Mouse (Mus musculus): ENCODE measurements around the gene Nmnat2.

The Nmnat2 gene

DNA sequence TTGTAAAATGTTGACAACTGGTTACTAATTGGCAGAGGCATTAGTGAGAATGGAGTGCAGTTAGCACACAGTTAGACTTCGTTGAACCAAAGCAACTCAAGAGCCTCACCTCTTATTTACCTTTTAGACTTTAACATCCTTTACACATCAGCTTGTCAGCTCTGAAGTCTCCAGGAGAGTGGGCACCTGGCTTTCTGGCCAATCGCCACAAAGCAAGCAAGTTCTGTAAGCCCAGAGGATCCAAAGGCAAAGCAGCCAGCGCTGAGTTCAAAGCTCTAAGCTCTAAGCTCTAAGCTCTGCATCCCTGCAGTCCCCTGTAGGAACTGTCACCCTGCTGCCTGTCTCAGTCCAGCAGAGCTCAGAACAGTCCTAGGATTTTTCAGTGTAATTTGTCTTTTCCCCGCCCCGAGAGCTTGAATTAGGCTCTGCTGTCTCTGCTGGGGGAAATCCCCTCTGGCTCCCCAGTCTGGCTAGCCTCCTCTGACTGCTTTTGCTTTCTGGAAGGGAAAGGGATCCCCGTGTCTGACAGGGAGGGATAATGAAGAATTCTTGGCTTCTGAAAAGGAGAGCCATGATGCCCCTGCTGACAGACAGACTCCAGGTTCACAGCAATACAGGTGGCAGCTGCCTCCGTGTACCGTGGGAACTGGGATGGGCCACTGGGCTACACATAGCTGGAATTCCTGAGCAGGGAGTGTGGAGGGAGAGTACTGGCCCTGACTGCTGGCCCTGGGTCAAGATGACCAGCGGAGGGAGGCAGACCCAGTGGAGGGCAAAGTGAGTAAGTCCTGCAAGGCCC is 136.8 kb downstream of the Nmnat2 start:
- in situ Hi-C loops (cut with MboI; ENCODE audit: low sequenced_read_pairs): no loop called here

DNA sequence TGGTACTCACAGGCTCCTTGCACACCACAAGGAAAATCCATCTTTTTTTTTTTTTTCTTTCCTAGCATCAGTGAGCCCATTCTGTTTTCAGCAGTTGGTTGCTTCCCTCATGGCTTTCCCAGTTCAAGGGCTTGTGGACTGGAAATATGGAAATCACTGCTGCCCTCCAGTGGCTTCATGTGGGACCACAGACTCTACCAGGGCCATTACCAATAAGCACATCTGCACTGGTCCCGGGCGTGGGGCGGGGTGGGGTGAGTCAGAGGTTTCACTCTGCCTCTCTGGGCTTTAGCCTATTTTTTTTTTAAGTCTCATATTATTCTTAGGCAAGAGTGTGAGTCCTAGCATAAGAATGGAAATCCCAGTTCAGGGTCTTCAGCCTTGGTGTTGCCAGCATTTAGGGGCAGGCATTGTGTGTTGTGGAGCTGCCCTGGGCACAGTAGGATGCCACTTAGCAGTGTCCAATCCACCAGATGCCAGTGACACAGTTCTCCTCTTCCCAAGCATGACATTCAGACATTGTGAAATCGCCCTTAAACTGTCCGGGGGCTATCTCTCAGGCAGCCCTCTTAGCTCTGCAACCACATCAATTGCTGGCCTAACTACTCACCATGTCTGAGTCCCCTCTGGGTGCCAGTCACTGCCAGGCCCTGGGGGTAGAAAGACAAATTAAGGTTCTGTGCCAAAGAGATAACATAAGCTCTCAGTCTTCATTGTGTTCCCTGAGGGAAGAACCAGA is 137.6 kb downstream of the Nmnat2 start:
- in situ Hi-C loops (cut with MboI; ENCODE audit: low sequenced_read_pairs): no loop called here

DNA sequence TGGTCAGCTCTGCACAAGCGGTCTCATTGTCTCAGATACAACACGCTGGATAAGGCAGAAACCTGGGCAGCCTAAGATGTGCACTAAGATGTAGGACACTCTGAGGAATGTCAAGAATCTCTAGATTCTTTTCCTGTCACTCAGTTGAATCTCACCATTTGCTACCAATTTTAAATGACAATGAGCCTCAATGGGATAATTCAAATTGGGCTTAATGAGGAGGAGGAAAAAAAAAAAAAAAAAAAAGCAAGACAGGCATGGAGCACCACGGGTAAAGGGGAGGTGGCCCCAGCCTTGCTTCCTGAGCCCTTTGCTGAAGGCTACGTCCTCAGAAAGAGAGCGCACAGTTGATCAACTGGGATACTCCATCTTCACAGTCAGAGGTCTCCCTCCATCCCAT is 138.4 kb downstream of the Nmnat2 start:
- in situ Hi-C loops (cut with MboI; ENCODE audit: low sequenced_read_pairs): no loop called here

DNA sequence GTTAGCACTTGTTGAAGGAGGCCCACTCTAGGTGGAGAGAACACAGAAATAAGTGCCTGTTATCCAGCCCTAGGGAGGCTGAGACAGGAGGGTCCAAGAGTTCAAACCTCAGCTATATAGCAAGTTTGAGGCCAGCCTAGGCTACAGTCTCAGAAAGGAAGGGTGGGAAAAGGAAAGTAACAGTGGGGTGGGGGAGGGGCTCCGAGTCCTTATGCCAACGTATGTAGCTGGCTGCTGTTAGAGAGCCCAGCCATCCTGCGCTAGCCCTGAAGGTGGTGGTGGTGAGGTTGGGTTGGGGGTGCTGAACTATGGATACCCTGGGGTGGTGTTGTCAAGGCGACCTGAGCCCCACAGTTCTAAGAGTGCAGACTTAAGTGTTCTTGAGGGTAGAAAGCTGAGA is 138.8 kb downstream of the Nmnat2 start:
- in situ Hi-C loops (cut with MboI; ENCODE audit: low sequenced_read_pairs): no loop called here

DNA sequence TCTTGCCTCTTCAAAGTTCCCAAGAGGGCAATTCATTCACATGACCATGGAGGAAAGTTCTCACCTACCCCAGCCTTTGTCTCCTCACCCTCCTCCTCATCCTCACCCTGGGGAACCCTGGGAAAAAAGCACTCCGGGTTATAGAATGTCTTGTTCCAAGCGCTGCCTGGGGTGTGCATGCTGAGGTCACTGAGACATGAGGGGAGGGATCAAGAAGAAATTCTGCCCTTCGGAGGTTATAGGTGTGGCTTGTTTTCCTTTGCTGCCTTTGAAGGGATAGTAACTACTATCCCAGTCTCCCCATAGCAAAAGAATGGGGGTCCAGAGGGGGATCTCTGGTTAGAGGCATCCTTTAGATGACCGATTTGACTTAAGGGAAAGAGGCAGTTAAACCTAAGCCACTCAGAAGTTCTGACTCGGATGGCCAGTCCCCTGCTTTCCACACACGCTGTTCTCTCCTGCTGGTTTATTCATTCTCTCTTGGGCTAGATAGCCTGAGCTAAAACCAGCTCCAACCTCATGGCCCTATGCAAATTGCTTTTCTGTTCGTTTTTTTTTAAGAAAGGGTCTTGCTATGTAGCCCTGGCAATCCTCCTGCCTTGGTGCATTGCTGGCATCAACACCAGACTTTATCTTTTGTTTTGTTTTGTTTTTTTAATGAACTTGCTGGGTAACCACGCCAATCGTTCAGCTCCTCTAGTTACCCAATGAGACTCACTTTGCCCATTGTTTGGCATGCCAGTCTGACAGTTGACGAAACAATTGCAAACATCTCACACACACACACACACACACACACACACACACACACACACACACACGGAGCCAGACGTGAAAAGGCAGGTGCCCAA is 139.7 kb downstream of the Nmnat2 start:
- in situ Hi-C loops (cut with MboI; ENCODE audit: low sequenced_read_pairs): no loop called here

DNA sequence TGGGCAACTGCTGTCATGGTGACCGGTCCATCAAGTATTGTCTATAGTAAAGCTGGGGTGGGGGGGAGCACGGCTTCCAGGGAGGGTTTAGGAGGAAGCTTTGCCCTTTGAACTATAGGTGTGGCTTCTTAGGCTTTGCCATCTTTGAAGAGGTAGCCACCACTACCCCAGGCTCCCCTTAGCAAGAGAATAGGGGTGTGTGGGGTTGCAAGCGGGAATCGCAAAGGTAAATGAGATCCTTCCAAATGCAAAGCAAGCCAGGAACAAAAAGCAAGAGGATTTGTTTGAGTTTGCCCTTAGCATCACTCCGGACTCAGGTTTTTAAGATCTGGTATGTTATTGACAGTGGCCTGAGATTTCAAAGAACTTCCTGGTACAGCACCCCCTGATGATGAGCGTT is 140.5 kb downstream of the Nmnat2 start:
- in situ Hi-C loops (cut with MboI; ENCODE audit: low sequenced_read_pairs): no loop called here

DNA sequence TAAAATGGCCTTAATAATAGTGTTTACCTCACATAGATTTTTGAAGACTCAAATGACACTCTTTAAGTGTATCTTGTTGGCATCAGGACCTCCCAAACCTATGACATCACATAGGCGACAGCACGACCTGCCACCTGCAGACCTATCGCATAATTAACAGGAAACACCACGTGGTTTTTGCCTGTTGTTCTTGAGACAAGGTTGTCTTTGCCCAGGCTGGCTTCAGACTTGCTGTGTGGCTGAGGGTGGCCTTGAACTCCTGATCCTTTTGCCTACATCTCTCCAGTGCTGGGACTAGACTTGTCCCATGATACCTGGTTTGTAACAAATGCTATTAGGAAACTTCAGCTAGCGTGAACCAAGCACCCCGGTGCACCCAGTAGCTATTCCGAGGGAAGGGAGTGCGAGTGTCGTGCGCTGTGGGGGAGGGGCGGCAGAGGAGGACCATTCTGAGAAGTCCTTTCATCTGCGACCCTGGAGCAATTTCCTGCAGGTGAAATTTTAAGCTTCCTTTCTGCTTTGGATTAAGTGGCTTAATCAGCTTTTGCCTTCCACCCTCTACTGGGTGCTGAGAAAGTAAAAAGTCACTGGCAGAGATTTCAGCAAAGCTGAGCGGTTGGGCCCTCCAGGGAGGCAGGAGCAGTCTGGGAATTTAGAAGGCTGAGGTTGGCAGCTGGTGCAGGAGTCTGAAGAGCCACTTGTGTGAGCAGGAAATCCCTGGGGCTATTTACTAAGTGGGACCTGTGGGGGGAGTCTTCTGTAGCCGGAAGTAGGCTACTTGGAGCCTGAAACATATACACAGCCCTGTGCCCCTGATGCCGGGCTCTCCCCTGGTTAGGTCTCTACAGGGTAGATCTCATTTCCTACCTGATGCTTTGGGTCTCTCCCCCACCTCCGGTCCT is 141.3 kb downstream of the Nmnat2 start:
- in situ Hi-C loops (cut with MboI; ENCODE audit: low sequenced_read_pairs): no loop called here

DNA sequence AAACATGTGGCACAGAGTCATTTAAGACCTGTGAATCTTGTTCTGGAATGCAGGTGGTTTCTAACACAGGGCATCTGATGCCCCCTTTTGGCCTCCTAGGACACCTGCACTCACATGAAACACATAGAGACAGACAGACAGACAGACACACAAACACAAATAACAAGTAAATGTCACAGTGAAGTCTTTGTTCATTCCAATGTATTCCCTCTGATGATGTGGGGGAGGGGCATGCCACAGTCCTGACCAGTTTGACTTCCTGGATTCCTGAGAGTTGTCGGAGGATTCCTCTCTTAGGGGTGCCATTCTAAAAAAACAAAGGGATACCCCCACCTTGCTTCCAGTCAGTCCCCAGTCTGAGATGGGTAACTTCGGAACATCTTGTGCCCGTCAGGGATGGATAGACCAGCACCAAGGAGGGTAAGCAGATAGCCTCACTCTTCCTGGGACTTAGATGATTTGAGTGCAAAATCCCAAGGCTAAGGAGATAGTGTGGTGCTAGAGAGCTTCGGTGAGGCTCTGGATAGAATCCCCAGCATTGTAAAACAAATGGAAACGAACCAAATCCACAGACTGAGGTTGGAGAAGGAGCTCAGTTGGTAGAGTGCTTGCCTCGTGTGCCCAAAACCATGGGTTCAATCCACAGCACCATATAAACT is 142.4 kb downstream of the Nmnat2 start:
- in situ Hi-C loops (cut with MboI; ENCODE audit: low sequenced_read_pairs): no loop called here

DNA sequence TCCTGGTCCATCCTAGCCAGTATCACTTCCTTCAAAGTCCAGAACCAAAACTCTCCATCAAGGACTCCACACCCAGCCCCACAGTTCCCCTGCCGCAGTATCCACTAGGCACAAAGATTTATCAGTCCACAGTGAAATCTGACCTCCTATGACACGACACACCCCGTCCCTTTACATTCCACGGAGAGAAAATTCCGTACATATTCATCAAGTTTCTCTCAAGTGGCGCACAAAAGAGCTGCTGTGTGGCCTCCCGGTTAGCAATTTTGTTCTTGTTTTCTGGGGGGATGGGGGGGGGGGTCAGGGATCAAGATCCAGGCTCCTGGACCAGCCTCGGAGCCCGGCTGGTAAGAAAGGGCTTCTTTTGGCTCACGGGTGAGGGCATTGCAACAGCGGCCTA is 143.8 kb downstream of the Nmnat2 start:
- in situ Hi-C loops (cut with MboI; ENCODE audit: low sequenced_read_pairs): no loop called here

DNA sequence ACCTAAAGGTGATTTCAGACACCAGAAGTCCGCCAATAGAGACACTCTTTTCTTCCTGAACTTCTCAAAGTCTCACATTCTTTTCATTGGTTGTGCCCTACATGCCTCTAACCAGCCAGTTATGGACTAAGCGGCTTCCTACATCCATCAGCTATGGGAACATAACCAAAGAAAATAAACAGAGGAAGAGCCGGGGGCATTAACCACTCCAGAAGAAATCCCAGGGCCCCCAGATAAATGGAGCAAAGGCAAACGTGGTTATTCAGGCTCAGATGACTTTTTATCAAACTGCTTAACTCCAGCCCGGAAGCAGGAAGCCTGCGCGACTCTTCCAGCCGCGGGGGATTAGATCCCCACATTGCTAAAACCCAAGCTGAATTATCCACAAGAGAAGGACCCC is 146.1 kb downstream of the Nmnat2 start:
- in situ Hi-C loops (cut with MboI; ENCODE audit: low sequenced_read_pairs): loop anchor here (25.0 kb wide), 1 partner anchor 286 kb away; no protein-coding TSS in a partner anchor

DNA sequence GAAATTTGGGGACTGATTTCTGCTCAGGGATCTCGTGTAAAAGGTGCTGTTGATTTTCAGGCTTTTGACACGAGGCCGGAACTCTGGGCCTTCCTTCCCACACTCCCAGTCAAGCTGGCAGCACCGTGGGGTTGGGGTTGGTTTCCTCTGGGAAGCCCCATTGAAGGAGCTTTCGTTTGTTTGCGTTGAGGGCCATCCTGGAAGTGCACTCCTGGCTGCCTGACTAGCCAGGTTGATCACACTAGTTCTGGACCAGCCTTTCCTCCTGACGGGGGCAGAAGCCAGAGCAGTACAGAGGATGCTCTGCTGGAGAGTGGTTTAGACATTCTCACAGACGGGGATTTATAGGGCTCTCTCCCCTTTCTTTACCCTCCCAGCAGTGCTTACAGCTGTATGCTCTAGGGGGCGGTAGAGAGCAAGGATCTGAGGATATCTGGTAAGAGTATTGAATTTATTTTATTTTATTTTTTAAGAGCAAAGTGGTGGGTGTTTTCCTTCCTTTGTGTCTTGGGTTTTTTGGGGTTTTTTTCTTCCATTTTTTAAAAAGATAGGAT is 146.6 kb downstream of the Nmnat2 start:
- in situ Hi-C loops (cut with MboI; ENCODE audit: low sequenced_read_pairs): loop anchor here (25.0 kb wide), 1 partner anchor 286 kb away; no protein-coding TSS in a partner anchor

DNA sequence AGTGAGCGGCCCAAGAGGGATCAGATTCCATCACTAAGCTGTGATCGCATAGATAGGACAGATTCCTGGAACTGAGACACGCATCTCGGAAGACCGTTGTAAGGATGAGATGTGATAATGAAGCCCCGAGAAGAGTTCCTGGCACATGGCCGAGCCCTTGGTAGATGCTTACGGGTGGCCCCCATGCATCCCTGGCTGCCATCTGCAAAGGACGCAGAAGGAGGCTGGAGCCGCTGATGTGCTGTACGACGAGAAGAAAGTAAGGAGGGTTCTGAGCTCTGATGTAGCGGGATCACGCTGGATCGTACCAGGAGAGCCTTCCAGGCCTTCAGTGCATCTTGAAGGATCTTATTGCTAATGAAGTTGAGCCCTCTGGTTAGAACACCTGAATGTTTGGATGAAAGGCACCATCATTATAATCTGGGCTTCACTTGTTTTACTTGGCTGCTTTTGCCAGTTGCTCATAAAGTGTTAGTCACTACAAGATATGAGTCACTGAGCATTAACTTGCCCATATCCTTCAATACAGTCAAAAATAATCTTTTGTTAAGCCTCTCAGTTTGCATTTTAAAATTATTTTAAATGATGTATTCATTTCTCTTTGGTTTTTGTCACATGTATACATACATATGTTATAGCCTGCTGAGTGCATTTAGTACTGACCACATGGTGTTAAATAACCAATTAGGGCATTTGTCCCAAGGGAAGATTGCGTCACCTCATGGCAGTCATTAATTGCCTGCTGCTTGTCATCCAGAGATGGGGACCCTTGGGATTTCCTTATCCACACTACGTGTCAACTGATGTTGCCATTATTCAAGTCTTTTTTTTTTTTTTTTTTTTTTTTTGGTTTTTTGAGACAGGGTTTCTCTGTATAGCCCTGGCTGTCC is 147.7 kb downstream of the Nmnat2 start:
- in situ Hi-C loops (cut with MboI; ENCODE audit: low sequenced_read_pairs): loop anchor here (25.0 kb wide), 1 partner anchor 285 kb away; no protein-coding TSS in a partner anchor

DNA sequence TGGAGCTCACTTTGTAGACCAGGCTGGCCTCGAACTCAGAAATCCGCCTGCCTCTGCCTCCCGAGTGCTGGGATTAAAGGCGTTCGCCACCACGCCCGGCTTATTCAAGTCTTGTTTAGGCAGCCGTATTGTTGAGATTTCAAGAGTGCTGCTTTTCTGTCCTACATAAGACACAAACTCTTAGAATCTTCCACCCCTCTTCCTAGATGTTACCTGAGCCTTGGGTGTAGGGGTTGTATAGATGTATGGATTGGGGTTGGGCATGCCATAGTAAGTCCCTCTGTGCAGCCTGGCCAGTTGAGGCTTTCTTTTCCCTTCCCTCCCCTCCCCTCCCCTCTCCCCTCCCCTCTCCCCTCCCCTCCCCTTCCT is 148.4 kb downstream of the Nmnat2 start:
- in situ Hi-C loops (cut with MboI; ENCODE audit: low sequenced_read_pairs): loop anchor here (25.0 kb wide), 1 partner anchor 284 kb away; no protein-coding TSS in a partner anchor

DNA sequence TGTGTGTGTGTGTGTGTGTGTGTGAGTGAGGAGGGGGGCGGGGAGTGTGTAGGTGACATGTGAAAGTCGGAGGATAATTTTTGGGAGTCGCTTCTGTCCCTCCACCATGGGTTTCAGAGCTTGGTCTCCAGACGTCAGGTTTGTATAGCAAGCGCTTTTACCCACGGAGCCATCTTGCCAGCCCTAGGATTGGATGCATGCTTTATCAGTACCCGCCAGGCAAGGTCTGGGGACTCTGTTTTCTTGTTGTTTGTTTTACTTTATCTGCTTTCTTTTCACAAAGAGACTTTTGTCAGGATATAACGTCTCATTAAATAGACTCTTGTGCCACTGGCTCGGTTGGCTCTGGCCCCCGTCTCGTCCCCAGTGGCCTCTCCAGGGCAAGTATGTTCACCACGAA is 150.0 kb downstream of the Nmnat2 start:
- in situ Hi-C loops (cut with MboI; ENCODE audit: low sequenced_read_pairs): loop anchor here (25.0 kb wide), 1 partner anchor 282 kb away; no protein-coding TSS in a partner anchor

DNA sequence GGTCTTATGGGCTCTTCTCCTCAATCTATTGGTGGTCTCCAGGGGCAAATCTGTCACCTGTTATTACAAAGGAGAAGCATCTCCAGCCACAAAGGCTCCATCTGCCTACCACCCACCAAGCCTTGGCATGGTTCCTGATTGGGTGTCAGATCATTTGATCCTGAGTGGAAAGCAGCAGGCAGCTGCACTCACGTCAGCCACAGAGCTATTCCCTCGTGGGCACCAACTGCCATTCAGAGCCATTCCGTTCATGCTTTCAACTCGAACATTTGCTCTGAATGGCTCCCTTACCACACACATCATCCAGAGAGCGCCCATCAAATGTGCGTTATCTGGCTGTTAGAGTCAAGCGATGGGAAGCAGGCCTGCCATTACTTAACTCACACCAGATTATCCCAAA is 153.1 kb downstream of the Nmnat2 start:
- in situ Hi-C loops (cut with MboI; ENCODE audit: low sequenced_read_pairs): loop anchor here (25.0 kb wide), 1 partner anchor 279 kb away; no protein-coding TSS in a partner anchor

DNA sequence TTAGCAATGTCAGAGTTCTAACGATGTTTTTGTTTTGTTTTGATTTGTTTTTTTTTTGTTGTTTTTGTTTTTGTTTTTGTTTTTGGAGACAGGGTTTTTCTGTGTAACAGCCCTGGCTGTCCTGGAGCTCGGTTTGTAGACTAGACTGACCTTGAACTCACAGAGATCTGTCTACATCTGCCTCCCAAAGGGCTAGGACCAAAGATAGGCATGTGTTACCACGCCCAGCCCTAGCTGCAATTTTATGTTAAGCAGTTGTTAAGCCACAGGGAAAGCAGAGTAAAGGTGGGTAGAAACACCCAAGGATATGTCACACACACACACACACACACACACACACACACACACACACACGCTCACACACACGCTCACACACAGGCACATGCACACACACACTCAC is 154.6 kb downstream of the Nmnat2 start:
- in situ Hi-C loops (cut with MboI; ENCODE audit: low sequenced_read_pairs): loop anchor here (25.0 kb wide), 1 partner anchor 278 kb away; no protein-coding TSS in a partner anchor

DNA sequence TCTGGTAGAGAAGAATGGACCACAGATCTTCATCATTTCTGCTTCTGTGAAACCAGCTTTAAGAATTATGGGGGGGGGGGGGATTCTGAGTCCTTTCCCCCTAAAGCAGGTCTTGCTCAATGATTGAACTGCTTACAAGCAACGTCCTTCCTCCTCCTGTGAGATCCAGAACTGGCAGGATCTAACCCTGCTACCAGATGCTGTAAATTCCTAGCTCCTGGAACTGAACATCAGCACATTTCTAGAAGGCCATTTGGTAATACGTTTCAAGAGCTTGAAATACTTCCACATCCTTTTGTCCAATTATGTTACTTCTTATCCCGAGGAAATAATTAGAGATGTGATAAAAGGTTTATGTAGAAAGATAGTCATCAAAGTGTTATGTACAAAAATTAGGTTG is 155.0 kb downstream of the Nmnat2 start:
- in situ Hi-C loops (cut with MboI; ENCODE audit: low sequenced_read_pairs): loop anchor here (25.0 kb wide), 1 partner anchor 277 kb away; no protein-coding TSS in a partner anchor

DNA sequence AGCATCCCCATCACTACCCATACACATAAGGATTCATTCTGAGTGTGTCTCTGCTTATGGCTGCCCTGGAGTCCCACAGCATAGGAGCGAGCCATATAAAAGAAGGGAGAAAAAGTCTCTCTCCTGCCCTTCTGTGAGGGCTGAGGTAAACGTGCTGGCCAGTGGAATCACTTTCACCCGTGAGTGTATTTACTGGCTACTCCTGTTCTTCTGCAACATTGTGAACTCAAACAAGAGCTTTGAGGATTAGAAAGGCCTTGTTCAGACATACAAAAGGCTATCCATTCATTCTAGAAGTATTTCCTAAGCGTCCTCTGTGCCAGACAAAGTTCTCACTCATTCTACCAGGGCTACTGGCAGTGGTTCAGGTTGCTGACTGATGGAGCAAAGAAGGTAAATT is 156.8 kb downstream of the Nmnat2 start:
- in situ Hi-C loops (cut with MboI; ENCODE audit: low sequenced_read_pairs): loop anchor here (25.0 kb wide), 1 partner anchor 276 kb away; no protein-coding TSS in a partner anchor
